Mouse (Mus musculus): ENCODE measurements around the gene Pcnx2.

DNA sequence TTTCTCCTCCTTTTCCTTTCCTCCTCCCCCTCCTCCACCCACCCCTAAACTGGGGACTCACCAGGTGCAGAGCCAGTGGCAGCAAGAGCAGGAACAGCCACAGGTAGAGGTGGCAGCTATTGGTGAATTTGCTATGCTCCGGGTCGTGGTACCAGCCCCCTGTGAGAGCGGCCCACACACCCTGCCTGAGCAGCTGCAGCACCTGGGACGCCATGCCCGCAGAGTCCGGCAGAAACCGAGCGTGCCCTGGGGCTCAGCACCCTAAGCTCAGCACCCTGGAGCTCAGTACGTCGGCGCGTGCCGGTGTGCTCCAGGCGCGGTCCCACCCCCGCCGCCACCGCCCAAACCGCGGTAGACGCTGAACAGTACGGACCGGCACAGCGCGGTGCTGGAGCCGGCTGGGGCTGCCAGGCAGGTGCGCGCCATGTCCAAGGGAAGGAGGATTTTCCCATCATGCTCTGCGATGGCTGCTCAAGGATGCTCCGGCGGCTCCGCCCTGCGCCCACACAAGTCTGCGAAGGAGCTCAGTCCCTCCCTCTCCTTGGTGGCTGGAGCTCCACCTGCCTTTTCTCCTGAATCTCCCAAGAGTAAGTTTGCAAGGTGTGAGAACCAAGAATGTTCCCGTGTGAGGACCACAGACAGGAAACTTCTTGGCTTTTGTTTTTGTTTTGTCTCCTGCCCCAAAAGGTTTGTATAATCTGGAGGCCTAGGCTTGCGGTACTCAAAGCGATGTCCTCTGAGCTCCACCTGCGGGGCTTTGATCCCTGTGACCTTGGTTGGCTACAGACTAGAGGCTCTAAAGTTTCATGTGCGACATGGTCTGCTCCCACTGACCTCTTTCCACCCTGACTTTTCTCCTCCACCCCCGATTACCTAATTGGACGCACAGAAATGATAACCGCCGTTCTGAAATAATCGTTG lies at the start of gene Pcnx2:
- TF ChIP-seq POLR2A (IDR thresholded peaks at IDR 0.05; ENCODE audit: insufficient read length, low read depth) (no peak), CEBPB (IDR thresholded peaks at IDR 0.05; ENCODE audit: insufficient read depth, poor library complexity, severe bottlenecking) (no peak)

All from myocyte (in vitro differentiated cells).